Mouse (Mus musculus) layer of hippocampus, adult 11-12 months (tissue): ENCODE data around the gene Rai14.
A peak's percentile ranks its signal among the peaks of the same experiment; 100 is the strongest.

ENCODE experiments used
- DNase-seq: peaks from one replicate; pipeline ENCODE4 v3.0.0; 2022; ENCODE audit warnings: low spot score

Gene Rai14

GRCm38 (mm10) chr15:10648372-10649109 lies 65.9 kb downstream of the Rai14 start:
- no peak for DNase-seq

- DNase-seq = no peak
These were observed 68.1 kb downstream of the Rai14 start for GRCm38 (mm10) chr15:10646297-10646696.

- DNase-seq = no peak
These were observed 69.3 kb downstream of the Rai14 start for GRCm38 (mm10) chr15:10645101-10645500.

GRCm38 (mm10) chr15:10643819-10644218 lies 70.6 kb downstream of the Rai14 start:
- DNase-seq = no peak

GRCm38 (mm10) chr15:10643224-10643623 lies 71.2 kb downstream of the Rai14 start:
- no peak for DNase-seq

GRCm38 (mm10) chr15:10642419-10642818 lies 72.0 kb downstream of the Rai14 start:
- DNase-seq = no peak

- no peak for DNase-seq
These were observed 73.7 kb downstream of the Rai14 start for GRCm38 (mm10) chr15:10640721-10641120.

GRCm38 (mm10) chr15:10637251-10637793 lies 77.1 kb downstream of the Rai14 start:
- DNase-seq = no peak

- DNase-seq = no peak
These were observed 77.6 kb downstream of the Rai14 start for GRCm38 (mm10) chr15:10636844-10637243.

GRCm38 (mm10) chr15:10635121-10635520 lies 79.3 kb downstream of the Rai14 start:
- DNase-seq = no peak

GRCm38 (mm10) chr15:10634176-10634575 lies 80.2 kb downstream of the Rai14 start:
- no peak for DNase-seq

- DNase-seq = no peak
These were observed 81.0 kb downstream of the Rai14 start for GRCm38 (mm10) chr15:10633381-10633780.

GRCm38 (mm10) chr15:10632581-10632980 lies 81.8 kb downstream of the Rai14 start:
- no peak for DNase-seq

- no peak for DNase-seq
These were observed 82.4 kb downstream of the Rai14 start for GRCm38 (mm10) chr15:10632060-10632459.

- DNase-seq = no peak
These were observed 82.9 kb downstream of the Rai14 start for GRCm38 (mm10) chr15:10631541-10631940.

- no peak for DNase-seq
These were observed 85.5 kb downstream of the Rai14 start for GRCm38 (mm10) chr15:10628980-10629346.

GRCm38 (mm10) chr15:10628131-10628979 lies 86.1 kb downstream of the Rai14 start:
- no peak for DNase-seq

- DNase-seq = no peak
These were observed 90.7 kb downstream of the Rai14 start for GRCm38 (mm10) chr15:10623571-10624227.

GRCm38 (mm10) chr15:10621194-10621593 lies 93.2 kb downstream of the Rai14 start:
- peak; percentile 18 for DNase-seq

- no peak for DNase-seq
These were observed 94.7 kb downstream of the Rai14 start for GRCm38 (mm10) chr15:10619678-10620077.

- DNase-seq = no peak
These were observed 96.1 kb downstream of the Rai14 start for GRCm38 (mm10) chr15:10618276-10618675.

- DNase-seq = no peak
These were observed 98.4 kb downstream of the Rai14 start for GRCm38 (mm10) chr15:10616001-10616400.
